Mouse (Mus musculus) embryonic facial prominence, embryonic 11.5 days (tissue): ENCODE data around the gene Samd4. TPM values are rescaled to one million over a fixed set of nuclear protein-coding genes. Genes with fewer than 3 reads are reported as not detected.

ENCODE experiments used
- ATAC-seq: fragments of 200-750 bp; cut with Nextera tagmentation; replicated peaks from 2 replicates; pipeline ENCODE4 v1.8.0; 2017; ENCODE audit warnings: low read depth; ENCODE audit not compliant: insufficient number of reproducible peaks, low FRiP score, low TSS enrichment
- DNase-seq: peaks from one replicate; pipeline ENCODE4 v3.0.0-alpha.2; 2015; ENCODE audit warnings: low spot score
- H3K27ac ChIP-seq: fragments of 300-500 bp; sonication (generic); replicated peaks from 2 replicates; pipeline ENCODE4 v1.5.1; 2014; ENCODE audit warnings: mild to moderate bottlenecking, low read depth, low read length, control low read depth
- H3K27me3 ChIP-seq: fragments of 300-500 bp; sonication (generic); 2 replicates; pipeline ENCODE4 v1.6.1; 2014; ENCODE audit warnings: mild to moderate bottlenecking, low read length, moderate library complexity, mixed read lengths; ENCODE audit not compliant: control insufficient read depth, insufficient read depth
- H3K36me3 ChIP-seq: fragments of 300-500 bp; sonication (generic); replicated peaks from 2 replicates; pipeline ENCODE4 v1.6.1; 2014; ENCODE audit warnings: low read depth, mild to moderate bottlenecking, low read length, moderate library complexity, mixed read lengths; ENCODE audit not compliant: control insufficient read depth, insufficient read depth
- H3K4me1 ChIP-seq: fragments of 300-500 bp; sonication (generic); 2 replicates; pipeline ENCODE4 v1.6.1; 2014; ENCODE audit warnings: low read length, mixed read lengths; ENCODE audit not compliant: control insufficient read depth, insufficient read depth
- H3K4me2 ChIP-seq: fragments of 300-500 bp; sonication (generic); 2 replicates; pipeline ENCODE4 v1.6.1; 2014; ENCODE audit warnings: low read depth, mild to moderate bottlenecking, control low read depth, low read length, moderate library complexity
- H3K4me3 ChIP-seq: fragments of 300-500 bp; sonication (generic); 2 replicates; pipeline ENCODE4 v1.5.1; 2014; ENCODE audit warnings: low read depth, low read length, control low read depth
- H3K9ac ChIP-seq: fragments of 300-500 bp; sonication (generic); replicated peaks from 2 replicates; pipeline ENCODE4 v1.6.1; 2014; ENCODE audit warnings: mild to moderate bottlenecking, control low read depth, low read length
- H3K9me3 ChIP-seq: fragments of 300-500 bp; sonication (generic); replicated peaks from 2 replicates; pipeline ENCODE4 v1.6.1; 2016; ENCODE audit warnings: mild to moderate bottlenecking, low read length, inconsistent platforms, mixed read lengths; ENCODE audit not compliant: control insufficient read depth
- WGBS: fragments of 180-500 bp; shearing (Covaris S2); extraction: QIAGEN DNeasy Blood & Tissue Kit; methylation state at CpG from one replicate; pipeline ENCODE4 v1.1.7; 2014; 5-methylcytosine and 5-hydroxymethylcytosine counted together
- polyA plus RNA-seq: library from polyadenylated mRNA; unstranded; fragments of >200 nt; fragmentation: Nextera tagmentation; extraction: Ambion mirVana; gene quantifications from 2 replicates; pipeline ENCODE4 v1.2.1, GENCODE M21; 2014

Samd4 gene
- polyA plus RNA-seq = 3.5 and 3.6 TPM in 2 replicates

DNA sequence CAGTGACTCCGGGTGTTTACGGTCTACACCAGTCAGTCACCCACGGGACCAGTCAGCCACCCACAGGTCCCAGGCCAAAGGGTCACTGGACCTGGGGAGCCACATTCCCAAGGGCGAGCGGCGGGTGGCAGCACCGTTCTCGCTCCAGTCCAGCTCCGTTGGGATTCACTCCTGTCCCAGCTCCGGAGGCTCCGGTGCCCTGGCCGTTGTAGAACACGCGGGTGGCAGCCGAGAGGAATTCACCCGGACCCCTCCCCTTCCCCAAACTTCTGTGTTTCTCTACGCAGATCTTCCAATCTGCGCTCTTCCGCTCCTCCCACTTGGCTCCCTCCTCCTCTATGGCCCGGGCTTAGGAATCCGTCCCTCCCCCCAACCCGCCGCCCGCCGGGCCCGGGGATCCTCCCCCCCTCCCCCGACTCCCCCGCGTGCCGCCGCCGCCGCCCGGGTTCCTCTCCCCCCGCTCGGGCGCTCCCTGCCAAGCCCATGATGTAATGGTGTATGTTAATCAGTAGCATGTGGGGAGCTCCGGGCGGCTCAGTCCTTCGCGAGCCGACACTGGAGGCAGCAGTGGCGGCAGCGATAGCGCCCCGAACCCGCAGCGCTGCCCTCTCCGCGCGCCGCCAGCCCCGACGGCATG is at the start of gene Samd4:
TSS of gene Samd4 (plus strand) at position 424 of the 637 bp plus-strand sequence.
- Histone ChIP-seq H3K4me1 (peaks cover 7% of the 10 kb centered on the region; the same call in 1 of the 2 replicates), H3K9ac (peak within 1 kb of the TSS; percentile 80), H3K36me3 (no peaks in the 10 kb centered on the region), H3K27ac (peak within 1 kb of the TSS; percentile 83), H3K4me3 (peak within 1 kb of the TSS; percentile 73), H3K9me3 (no peaks in the 10 kb centered on the region), H3K4me2 (peak within 1 kb of the TSS; percentile 96), H3K27me3 (no peaks in the 10 kb centered on the region)
- ATAC-seq (peak; percentile 70), DNase-seq (peak; percentile 91)
- under 1% methylated on average over 36 of the region's 54 CpGs for WGBS

DNA sequence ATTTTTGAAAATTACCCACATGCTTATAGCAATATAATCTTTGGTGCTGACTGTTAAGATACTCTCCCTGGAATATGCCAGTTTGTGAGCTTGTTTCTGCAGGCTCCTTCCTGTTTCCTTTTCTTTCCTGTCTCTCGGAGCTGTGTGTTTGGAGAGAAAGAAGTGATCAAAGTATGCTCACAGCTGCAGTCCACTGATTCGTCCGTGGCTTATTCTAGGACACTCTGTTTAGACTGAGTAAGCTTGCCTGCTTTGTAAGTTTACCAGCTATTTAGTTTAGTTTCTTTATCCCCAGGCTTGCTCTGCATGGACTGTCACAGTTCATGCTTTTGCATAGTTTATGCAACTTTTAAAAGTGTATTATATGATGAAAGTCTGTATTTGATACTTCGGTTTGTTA is 43.3 kb upstream of the Samd4 start:
- no peaks in the 10 kb centered on the region for H3K9me3 ChIP-seq
- 73% methylated on average over 4 of the region's 4 CpGs for WGBS
- no peak overlapping the region for H3K4me2 ChIP-seq
- no peak overlapping the region for H3K4me3 ChIP-seq
- H3K36me3 ChIP-seq = peaks cover 4% of the 10 kb centered on the region; the same call in 1 of the 2 replicates
- no peak overlapping the region for H3K27ac ChIP-seq
- ATAC-seq = no peak
- DNase-seq = no peak
- no peaks in the 10 kb centered on the region for H3K27me3 ChIP-seq
- no peaks in the 10 kb centered on the region for H3K4me1 ChIP-seq
- no peak overlapping the region for H3K9ac ChIP-seq

DNA sequence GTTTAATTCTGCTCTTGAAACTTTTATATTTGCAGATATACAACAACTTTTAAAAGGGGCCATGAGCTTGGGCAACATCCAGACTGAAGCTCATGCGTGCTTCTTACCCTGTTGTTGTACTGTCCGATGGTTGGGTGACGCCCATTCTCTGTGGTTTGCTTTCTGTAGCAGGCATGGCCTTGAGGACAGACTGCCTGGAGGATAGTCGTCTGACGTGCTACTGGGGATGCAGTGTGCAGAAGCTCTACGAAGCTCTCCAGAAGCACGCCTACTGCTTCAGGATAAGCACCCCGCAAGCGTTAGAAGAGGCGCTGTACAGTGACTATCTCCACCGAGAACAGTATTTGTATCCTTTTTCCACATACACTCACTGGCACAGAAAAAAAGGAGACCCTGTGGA is 36.9 kb upstream of the Samd4 start:
- Histone ChIP-seq H3K36me3 (peaks cover 2% of the 10 kb centered on the region; the same call in 1 of the 2 replicates), H3K4me1 (no peaks in the 10 kb centered on the region), H3K9me3 (no peaks in the 10 kb centered on the region), H3K27me3 (no peaks in the 10 kb centered on the region), H3K9ac (no peak overlapping the region), H3K27ac (no peak overlapping the region), H3K4me3 (no peak overlapping the region), H3K4me2 (no peak overlapping the region)
- WGBS = 92% methylated on average over 11 of the region's 11 CpGs
- no peak for ATAC-seq
- DNase-seq = no peak

DNA sequence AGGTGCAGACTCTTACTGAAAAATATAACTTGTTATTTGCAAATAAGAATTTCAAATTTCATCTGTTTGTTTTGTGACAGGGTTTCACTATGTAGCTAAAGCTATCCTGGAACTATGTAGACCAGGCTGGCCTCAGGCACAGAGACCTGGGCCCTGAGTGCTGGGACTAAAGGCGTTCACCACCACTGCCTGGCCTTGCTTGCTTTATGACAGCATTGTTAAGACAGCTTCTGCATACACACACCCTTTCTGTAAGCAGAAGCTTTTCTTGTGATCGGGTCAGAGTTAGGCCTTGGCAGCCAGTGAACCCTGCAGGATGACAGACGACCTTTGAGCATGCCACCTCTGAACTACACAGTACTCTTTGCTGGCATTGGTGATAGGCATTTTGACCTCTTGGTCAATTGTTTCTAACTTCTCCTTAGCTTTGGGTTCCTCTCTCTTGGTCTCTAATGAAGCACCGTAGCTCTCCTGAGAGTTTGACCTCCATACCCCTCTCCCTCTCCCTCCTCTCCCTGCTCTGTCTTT is 34.5 kb upstream of the Samd4 start:
- no peak overlapping the region for H3K4me3 ChIP-seq
- no peak overlapping the region for H3K27ac ChIP-seq
- no peak for ATAC-seq
- no peaks in the 10 kb centered on the region for H3K36me3 ChIP-seq
- no peak overlapping the region for H3K9ac ChIP-seq
- no peak overlapping the region for H3K4me2 ChIP-seq
- no peaks in the 10 kb centered on the region for H3K27me3 ChIP-seq
- DNase-seq = no peak
- no peaks in the 10 kb centered on the region for H3K4me1 ChIP-seq
- H3K9me3 ChIP-seq = no peaks in the 10 kb centered on the region
- 79% methylated on average over 4 of the region's 4 CpGs for WGBS

DNA sequence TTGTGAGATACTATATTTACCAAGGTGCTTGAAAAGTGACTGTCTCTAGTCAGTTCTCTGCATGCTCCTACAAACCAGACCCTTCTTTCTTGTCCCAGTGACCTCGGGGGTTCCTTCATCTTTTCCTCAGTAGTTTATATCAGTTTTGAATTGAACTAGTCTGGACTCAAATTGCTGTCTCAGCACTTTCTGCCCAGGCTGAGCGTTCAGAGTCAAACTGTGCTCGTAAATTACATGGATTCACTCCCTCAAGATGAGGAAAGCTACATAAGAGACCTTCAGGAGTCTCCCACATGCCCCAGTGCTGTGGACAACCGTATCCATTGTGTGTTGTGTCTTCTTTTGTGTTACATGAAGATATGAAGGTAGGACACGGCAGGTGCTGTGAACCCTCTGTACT is 33.9 kb upstream of the Samd4 start:
- WGBS = 84% methylated on average over 5 of the region's 5 CpGs
- ATAC-seq (no peak), DNase-seq (no peak)
- Histone ChIP-seq H3K36me3 (no peaks in the 10 kb centered on the region), H3K4me3 (no peak overlapping the region), H3K9ac (no peak overlapping the region), H3K4me2 (no peak overlapping the region), H3K4me1 (no peaks in the 10 kb centered on the region), H3K27me3 (no peaks in the 10 kb centered on the region), H3K27ac (no peak overlapping the region), H3K9me3 (no peaks in the 10 kb centered on the region)

DNA sequence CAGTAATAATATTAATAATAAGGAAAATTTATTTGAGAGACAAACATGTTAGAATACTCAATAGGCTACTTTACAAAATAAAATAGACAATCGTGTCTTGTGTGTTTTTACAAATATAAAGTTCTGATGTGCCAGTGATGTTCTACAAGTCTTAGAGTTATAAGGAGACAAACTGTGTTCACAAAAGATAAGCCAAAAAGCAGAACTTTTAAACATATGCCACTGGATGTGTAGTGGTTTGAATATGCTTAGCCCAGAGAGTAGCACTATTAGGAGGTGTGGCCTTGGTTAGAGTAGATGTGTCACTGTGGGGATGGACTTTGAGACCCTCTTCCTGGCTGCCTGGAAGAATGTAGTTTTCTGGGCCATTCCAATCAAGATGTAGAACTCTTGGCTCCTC is 32.9 kb upstream of the Samd4 start:
- Histone ChIP-seq H3K36me3 (peaks cover 3% of the 10 kb centered on the region; the same call in 1 of the 2 replicates), H3K4me1 (no peaks in the 10 kb centered on the region), H3K4me2 (no peak overlapping the region), H3K9me3 (no peaks in the 10 kb centered on the region), H3K27me3 (no peaks in the 10 kb centered on the region), H3K9ac (no peak overlapping the region), H3K4me3 (no peak overlapping the region), H3K27ac (no peak overlapping the region)
- DNase-seq (no peak), ATAC-seq (no peak)
- WGBS = 88% methylated on average over 1 of the region's 1 CpGs

DNA sequence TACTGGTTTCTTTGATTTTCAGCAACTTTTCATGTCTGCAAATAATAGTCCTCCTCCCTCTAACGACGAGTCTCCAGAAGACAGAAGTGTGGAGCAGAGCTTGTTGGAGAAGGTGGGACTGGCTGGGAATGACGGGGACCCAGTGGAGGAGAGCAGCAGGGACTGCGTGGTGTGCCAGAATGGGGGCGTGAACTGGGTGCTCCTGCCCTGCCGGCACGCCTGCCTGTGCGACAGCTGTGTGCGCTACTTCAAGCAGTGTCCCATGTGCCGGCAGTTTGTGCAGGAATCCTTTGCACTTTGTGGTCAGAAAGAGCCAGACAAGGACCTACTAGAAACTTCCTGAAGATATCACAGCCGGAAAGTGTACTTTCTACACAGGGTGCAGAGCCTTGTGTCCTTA is 29.0 kb upstream of the Samd4 start:
- 87% methylated on average over 11 of the region's 11 CpGs for WGBS
- no peak overlapping the region for H3K4me3 ChIP-seq
- no peak overlapping the region for H3K4me2 ChIP-seq
- no peaks in the 10 kb centered on the region for H3K27me3 ChIP-seq
- H3K27ac ChIP-seq = no peak overlapping the region
- no peak overlapping the region for H3K9ac ChIP-seq
- no peaks in the 10 kb centered on the region for H3K4me1 ChIP-seq
- H3K36me3 ChIP-seq = peaks cover 3% of the 10 kb centered on the region; the same call in 1 of the 2 replicates
- no peaks in the 10 kb centered on the region for H3K9me3 ChIP-seq
- DNase-seq = no peak
- no peak for ATAC-seq

DNA sequence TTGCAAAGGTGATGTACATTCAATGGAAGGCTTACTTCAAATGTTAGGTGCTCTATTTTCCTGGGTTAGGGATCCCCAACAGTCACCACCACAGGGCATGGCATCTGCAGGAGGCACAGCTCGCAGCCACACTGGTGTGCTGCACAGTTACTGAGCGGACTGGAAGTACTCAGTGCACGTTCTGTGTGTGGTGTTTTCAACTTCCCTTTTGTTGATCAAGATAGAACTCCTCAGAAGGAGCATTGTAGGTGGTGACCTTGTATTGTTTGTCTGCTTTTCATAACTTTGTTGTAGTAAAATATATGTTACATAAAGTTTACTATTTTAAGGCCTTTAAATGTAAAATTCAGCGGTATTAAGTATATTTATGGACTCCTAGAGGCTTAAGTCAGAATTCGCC is 19.7 kb upstream of the Samd4 start:
- no peak overlapping the region for H3K4me3 ChIP-seq
- H3K4me2 ChIP-seq = no peak overlapping the region
- no peaks in the 10 kb centered on the region for H3K27me3 ChIP-seq
- no peak for ATAC-seq
- no peak overlapping the region for H3K9ac ChIP-seq
- 93% methylated on average over 5 of the region's 5 CpGs for WGBS
- no peak overlapping the region for H3K27ac ChIP-seq
- no peaks in the 10 kb centered on the region for H3K4me1 ChIP-seq
- H3K9me3 ChIP-seq = no peaks in the 10 kb centered on the region
- H3K36me3 ChIP-seq = no peaks in the 10 kb centered on the region
- no peak for DNase-seq
